Mouse (Mus musculus): ENCODE measurements at regions not wholly inside any gene's neighbourhood (a gene's known extent, or its start where the extent isn't known, plus 50 kb on each side); places are given as distances from the start of the nearest gene placed in this dataset.

GRCm38 (mm10) chr6:79619991-79620390 lies 197.7 kb upstream of the Gm20594 start:
- no peak for DNase-seq (ENCODE audit: low spot score in 2 of 2)

DNA sequence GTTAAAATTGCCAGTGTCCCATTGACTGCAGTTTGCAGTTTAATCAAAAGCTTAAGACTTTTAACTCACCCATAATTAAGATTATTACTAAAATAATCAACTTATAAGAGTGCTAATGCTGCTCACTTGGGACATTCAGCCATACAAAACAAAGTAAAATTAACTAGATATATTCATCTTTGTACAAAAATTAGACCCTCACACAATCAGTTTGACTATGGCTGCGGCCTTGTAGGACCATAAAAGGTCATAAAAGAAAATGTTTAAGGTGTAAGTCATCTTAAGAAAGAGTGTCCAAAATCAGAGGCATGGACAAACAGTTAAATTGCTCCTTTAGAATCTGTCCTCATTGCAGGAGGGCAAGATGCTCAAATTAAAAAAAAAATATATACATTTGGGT lies 186.0 kb upstream of the Gm20594 start:
- peak; percentile 0 to 4 for DNase-seq (ENCODE audit: low spot score in 2 of 2)

DNA sequence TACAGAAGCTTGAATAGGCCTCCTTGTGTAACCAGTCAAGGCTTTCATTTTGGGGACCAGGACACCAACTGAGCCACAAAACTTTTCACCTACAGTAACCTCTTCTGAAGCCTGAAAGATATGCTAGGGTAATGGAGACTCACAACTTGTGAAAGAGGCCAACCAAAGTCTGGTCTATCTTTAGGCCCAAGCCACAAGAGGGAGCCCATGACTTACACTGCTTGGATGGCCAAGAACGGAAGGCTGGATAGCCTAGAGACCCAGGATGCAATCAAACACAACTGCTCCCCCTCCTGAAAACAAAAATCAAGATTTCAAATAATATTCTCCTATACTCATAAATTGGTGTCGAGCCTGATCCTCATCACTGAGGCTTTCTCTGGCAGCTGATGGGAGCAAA lies 166.4 kb upstream of the Gm20594 start:
- DNase-seq (ENCODE audit: low spot score in 2 of 2): no peak
